In the genomic region with DNA sequence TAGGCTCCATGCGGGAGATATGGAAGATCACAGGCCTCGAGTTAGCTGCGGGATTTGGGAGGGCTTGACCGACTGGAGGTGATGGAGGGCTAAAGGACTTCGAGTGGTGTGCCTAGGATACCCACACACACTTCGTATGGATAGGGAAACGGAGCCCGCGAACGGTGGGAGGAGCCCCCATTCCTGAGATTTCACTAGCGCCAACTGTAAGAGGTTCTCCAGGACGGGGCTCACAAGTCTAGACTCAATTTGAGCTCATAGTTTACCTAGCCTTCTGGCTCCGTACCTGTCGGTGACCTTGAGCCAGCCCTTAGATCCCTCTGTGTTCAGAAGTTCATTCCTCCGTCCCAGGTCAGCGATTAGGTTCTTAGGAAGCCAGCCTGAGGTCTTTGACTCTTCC, we compare ENCODE assay signal across 8 mouse cellular contexts. TPM values are rescaled to one million over a fixed set of nuclear protein-coding genes. Genes with fewer than 3 reads are reported as not detected.
DNase-seq lines count a peak whose midpoint lies in the region; ATAC-seq and TF ChIP-seq lines count a peak whose summit lies in the region.

No protein-coding gene starts in this region.

- no peak for DNase-seq in heart, adult 18-20 months
- no peak for DNase-seq in midbrain, postnatal 0 days (ENCODE audit: low spot score)
- DNase-seq in right cerebral cortex, postnatal 4 days, result no peak
- no peak for DNase-seq in ovary, adult 18-20 months (ENCODE audit: low spot score)
- no peak for DNase-seq in urinary bladder, postnatal 25 days (ENCODE audit: low spot score)

- no peaks in the 10 kb centered on the region for H3K27me3 ChIP-seq in heart, embryonic 14.5 days (ENCODE audit: control insufficient read depth, insufficient read depth, low read length)
- 0 out of 2 replicates have a peak, but pooled peaks cover 4% of the 10 kb centered on the region for H3K27me3 ChIP-seq in embryonic facial prominence, embryonic 15.5 days
- H3K27me3 ChIP-seq in limb, embryonic 13.5 days, result peaks cover 14% of the 10 kb centered on the region
- 0 out of 2 replicates have a peak, but pooled peaks cover 10% of the 10 kb centered on the region for H3K27me3 ChIP-seq in midbrain, postnatal 0 days (ENCODE audit: insufficient read depth, low read length)

- peak; percentile 5; the same call in 1 of the 2 replicates for ATAC-seq in heart, embryonic 14.5 days (ENCODE audit: insufficient number of reproducible peaks, insufficient read depth, low FRiP score, low read depth)
- ATAC-seq in embryonic facial prominence, embryonic 15.5 days (ENCODE audit: insufficient number of reproducible peaks, low FRiP score, low TSS enrichment, low read depth), result no peak
- 0 out of 2 replicates have a peak, but pooled peaks have one; percentile 10 for ATAC-seq in limb, embryonic 13.5 days (ENCODE audit: low FRiP score, low read depth)
- peak; percentile 12; the same call in 1 of the 2 replicates for ATAC-seq in midbrain, postnatal 0 days (ENCODE audit: low FRiP score)

- peak overlapping the region; percentile 59 for H3K4me2 ChIP-seq in heart, embryonic 14.5 days (ENCODE audit: low read length)
- peak overlapping the region; percentile 86 for H3K4me2 ChIP-seq in embryonic facial prominence, embryonic 15.5 days (replicated peaks)
- peak overlapping the region; percentile 77 for H3K4me2 ChIP-seq in limb, embryonic 13.5 days (replicated peaks)
- peak overlapping the region; percentile 88 for H3K4me2 ChIP-seq in midbrain, postnatal 0 days (ENCODE audit: low read depth, low read length, poor library complexity, severe bottlenecking)

- H3K4me1 ChIP-seq in heart, embryonic 14.5 days (ENCODE audit: control insufficient read depth in 2 of 2, insufficient read depth in 2 of 2, low read length in 2 of 2), result peaks cover 21 to 44% of the 10 kb centered on the region in 2 experiments
- H3K4me1 ChIP-seq in embryonic facial prominence, embryonic 15.5 days, result peaks cover 31% of the 10 kb centered on the region
- H3K4me1 ChIP-seq in limb, embryonic 13.5 days, result peaks cover 23% of the 10 kb centered on the region
- H3K4me1 ChIP-seq in midbrain, postnatal 0 days (ENCODE audit: insufficient read depth, low read length), result peaks cover 4% of the 10 kb centered on the region

- H3K27ac ChIP-seq in heart, embryonic 14.5 days (replicated peaks in 1 of 2; ENCODE audit: control insufficient read depth in 1 of 2, insufficient read depth in 1 of 2, low read depth in 2 of 2, low read length in 2 of 2), result peak overlapping the region; percentile 79 to 87
- peak overlapping the region; percentile 85 for H3K27ac ChIP-seq in embryonic facial prominence, embryonic 15.5 days (replicated peaks)
- H3K27ac ChIP-seq in limb, embryonic 13.5 days, result peak overlapping the region; percentile 24; the same call in 1 of the 2 replicates
- H3K27ac ChIP-seq in midbrain, postnatal 0 days (ENCODE audit: low read depth, low read length), result no peak overlapping the region

- TF ChIP-seq CTCF in midbrain, postnatal 0 days (IDR thresholded peaks at IDR 0.05), result no peak

- H3K9ac ChIP-seq in heart, embryonic 14.5 days (ENCODE audit: low read length), result peak overlapping the region; percentile 82
- H3K9ac ChIP-seq in embryonic facial prominence, embryonic 15.5 days, result peak overlapping the region; percentile 74
- H3K9ac ChIP-seq in limb, embryonic 13.5 days, result peak overlapping the region; percentile 80
- peak overlapping the region; percentile 56 for H3K9ac ChIP-seq in midbrain, postnatal 0 days (replicated peaks; ENCODE audit: low read length, poor library complexity, severe bottlenecking)

- 4% methylated on average over 16 of the region's 16 CpGs for WGBS in heart, embryonic 14.5 days
- 8% methylated on average over 16 of the region's 16 CpGs for WGBS in embryonic facial prominence, embryonic 15.5 days
- WGBS in limb, embryonic 13.5 days, result 14% methylated on average over 16 of the region's 16 CpGs
- 9% methylated on average over 16 of the region's 16 CpGs for WGBS in midbrain, postnatal 0 days

- peaks cover 25% of the 10 kb centered on the region for H3K36me3 ChIP-seq in heart, embryonic 14.5 days (ENCODE audit: control insufficient read depth, insufficient read depth, low read length)
- peaks cover 17% of the 10 kb centered on the region for H3K36me3 ChIP-seq in embryonic facial prominence, embryonic 15.5 days
- peaks cover 23% of the 10 kb centered on the region for H3K36me3 ChIP-seq in limb, embryonic 13.5 days
- H3K36me3 ChIP-seq in midbrain, postnatal 0 days (ENCODE audit: insufficient read depth, low read length), result peaks cover 16% of the 10 kb centered on the region

- no peaks in the 10 kb centered on the region for H3K9me3 ChIP-seq in heart, embryonic 14.5 days (ENCODE audit: control insufficient read depth, low read length)
- no peaks in the 10 kb centered on the region for H3K9me3 ChIP-seq in embryonic facial prominence, embryonic 15.5 days (replicated peaks)
- no peaks in the 10 kb centered on the region for H3K9me3 ChIP-seq in limb, embryonic 13.5 days
- no peaks in the 10 kb centered on the region for H3K9me3 ChIP-seq in midbrain, postnatal 0 days (ENCODE audit: low read length)

- H3K4me3 ChIP-seq in heart, embryonic 14.5 days (ENCODE audit: control insufficient read depth in 1 of 2, insufficient read depth in 1 of 2, low read depth in 1 of 2, low read length in 2 of 2), result peak overlapping the region; percentile 69 to 74
- peak overlapping the region; percentile 74 for H3K4me3 ChIP-seq in embryonic facial prominence, embryonic 15.5 days (replicated peaks)
- H3K4me3 ChIP-seq in limb, embryonic 13.5 days, result peak overlapping the region; percentile 65
- H3K4me3 ChIP-seq in midbrain, postnatal 0 days (ENCODE audit: low read depth, low read length), result peak overlapping the region; percentile 70

RNA-seq across cellular contexts. Expression of a gene that starts 1.2 kb away (rescaled TPM):
- 14.7 and 14.9 TPM in 2 replicates for polyA plus RNA-seq in heart, embryonic 14.5 days (2014; fragmentation: Nextera tagmentation; extraction: Ambion mirVana)
- 100 to 1,000 TPM; 120 to 131 TPM for total RNA-seq in heart, adult 18-20 months (2021)
- 14.4 and 18.9 TPM in 2 replicates for polyA plus RNA-seq in embryonic facial prominence, embryonic 15.5 days (2015; fragmentation: Nextera tagmentation; extraction: Ambion mirVana)
- polyA plus RNA-seq in limb, embryonic 13.5 days (2015; fragmentation: Nextera tagmentation; extraction: Ambion mirVana), result 9.8 and 9.9 TPM in 2 replicates
- total RNA-seq in midbrain, postnatal 0 days (2014; rRNA removed), result 2.4 and 6.0 TPM in 2 replicates
- polyA plus RNA-seq in midbrain, postnatal 0 days (2015; fragmentation: Nextera tagmentation; extraction: Ambion mirVana), result 6.5 and 6.7 TPM in 2 replicates

RNA-seq across cellular contexts. Expression of a gene that starts 7.4 kb away (rescaled TPM):
- 6.4 and 6.5 TPM in 2 replicates for polyA plus RNA-seq in heart, embryonic 14.5 days (2014; fragmentation: Nextera tagmentation; extraction: Ambion mirVana)
- total RNA-seq in heart, adult 18-20 months (2021), result 10 to 100 TPM; 29.4 to 30.3 TPM
- polyA plus RNA-seq in embryonic facial prominence, embryonic 15.5 days (2015; fragmentation: Nextera tagmentation; extraction: Ambion mirVana), result 22.2 and 24.0 TPM in 2 replicates
- polyA plus RNA-seq in limb, embryonic 13.5 days (2015; fragmentation: Nextera tagmentation; extraction: Ambion mirVana), result 6.3 and 6.7 TPM in 2 replicates
- 2.3 and 3.2 TPM in 2 replicates for total RNA-seq in midbrain, postnatal 0 days (2014; rRNA removed)
- polyA plus RNA-seq in midbrain, postnatal 0 days (2015; fragmentation: Nextera tagmentation; extraction: Ambion mirVana), result 1.3 and 2.2 TPM in 2 replicates

RNA-seq across cellular contexts. Expression of a gene that starts 41.1 kb away (rescaled TPM):
- polyA plus RNA-seq in heart, embryonic 14.5 days (2014; fragmentation: Nextera tagmentation; extraction: Ambion mirVana), result 13.6 and 14.2 TPM in 2 replicates
- 10 to 100 TPM; 20.4 to 22.7 TPM for total RNA-seq in heart, adult 18-20 months (2021)
- polyA plus RNA-seq in embryonic facial prominence, embryonic 15.5 days (2015; fragmentation: Nextera tagmentation; extraction: Ambion mirVana), result 11.7 and 12.3 TPM in 2 replicates
- 12.6 and 14.4 TPM in 2 replicates for polyA plus RNA-seq in limb, embryonic 13.5 days (2015; fragmentation: Nextera tagmentation; extraction: Ambion mirVana)
- 15.8 and 21.3 TPM in 2 replicates for total RNA-seq in midbrain, postnatal 0 days (2014; rRNA removed)
- 15.9 and 19.4 TPM in 2 replicates for polyA plus RNA-seq in midbrain, postnatal 0 days (2015; fragmentation: Nextera tagmentation; extraction: Ambion mirVana)

RNA-seq across cellular contexts. Expression of a gene that starts 43.3 kb away (rescaled TPM):
- 0.51 and 1.1 TPM in 2 replicates for polyA plus RNA-seq in heart, embryonic 14.5 days (2014; fragmentation: Nextera tagmentation; extraction: Ambion mirVana)
- total RNA-seq in heart, adult 18-20 months (2021), result 1 to 10 TPM; 3.5 to 5.3 TPM
- polyA plus RNA-seq in embryonic facial prominence, embryonic 15.5 days (2015; fragmentation: Nextera tagmentation; extraction: Ambion mirVana), result 0.91 and 0.97 TPM in 2 replicates
- 1.1 TPM in 2 replicates for polyA plus RNA-seq in limb, embryonic 13.5 days (2015; fragmentation: Nextera tagmentation; extraction: Ambion mirVana)
- total RNA-seq in midbrain, postnatal 0 days (2014; rRNA removed), result 11.0 and 13.6 TPM in 2 replicates
- polyA plus RNA-seq in midbrain, postnatal 0 days (2015; fragmentation: Nextera tagmentation; extraction: Ambion mirVana), result 10.4 and 11.1 TPM in 2 replicates
